Mouse (Mus musculus) ovary, postnatal 36 days (tissue): ENCODE measurements around the gene Sertad2.

Source experiments
- DNase-seq: peaks from one replicate; pipeline ENCODE4 v3.0.0; 2022; ENCODE audit warnings: low spot score, mixed read lengths

The Sertad2 gene

GRCm38 (mm10) chr11:20542739-20543452 lies at the start of gene Sertad2:
TSS of gene Sertad2 (plus strand) at chr11:20543253.
- DNase-seq: peak; percentile 99

- DNase-seq: no peak
Measured at GRCm38 (mm10) chr11:20493922-20494626, 49.0 kb upstream of the Sertad2 start.

GRCm38 (mm10) chr11:20500516-20500915 lies 42.5 kb upstream of the Sertad2 start:
- no peak for DNase-seq

- DNase-seq: no peak
Measured at GRCm38 (mm10) chr11:20501160-20501955, 41.7 kb upstream of the Sertad2 start.

- no peak for DNase-seq
Measured at GRCm38 (mm10) chr11:20513574-20513973, 29.5 kb upstream of the Sertad2 start.

- no peak for DNase-seq
Measured at GRCm38 (mm10) chr11:20514757-20515156, 28.3 kb upstream of the Sertad2 start.

GRCm38 (mm10) chr11:20521321-20521720 lies 21.7 kb upstream of the Sertad2 start:
- no peak for DNase-seq

GRCm38 (mm10) chr11:20522750-20523149 lies 20.3 kb upstream of the Sertad2 start:
- DNase-seq: no peak

- DNase-seq: no peak
Measured at GRCm38 (mm10) chr11:20524435-20524834, 18.6 kb upstream of the Sertad2 start.

- no peak for DNase-seq
Measured at GRCm38 (mm10) chr11:20525909-20526308, 17.1 kb upstream of the Sertad2 start.

GRCm38 (mm10) chr11:20527901-20528300 lies 15.2 kb upstream of the Sertad2 start:
- no peak for DNase-seq

- no peak for DNase-seq
Measured at GRCm38 (mm10) chr11:20531682-20531991, 11.4 kb upstream of the Sertad2 start.

- peak; percentile 54 for DNase-seq
Measured at GRCm38 (mm10) chr11:20531992-20532881, 10.8 kb upstream of the Sertad2 start.

- no peak for DNase-seq
Measured at GRCm38 (mm10) chr11:20533231-20533630, 9.8 kb upstream of the Sertad2 start.

- no peak for DNase-seq
Measured at GRCm38 (mm10) chr11:20537221-20537620, 5.8 kb upstream of the Sertad2 start.

GRCm38 (mm10) chr11:20538496-20538895 lies 4.6 kb upstream of the Sertad2 start:
- DNase-seq: no peak

GRCm38 (mm10) chr11:20541280-20541679 lies 1.8 kb upstream of the Sertad2 start:
- DNase-seq: no peak

- DNase-seq: no peak
Measured at GRCm38 (mm10) chr11:20541995-20542637, 937 bp upstream of the Sertad2 start.

- no peak for DNase-seq
Measured at GRCm38 (mm10) chr11:20543453-20544120, 534 bp downstream of the Sertad2 start.

- no peak for DNase-seq
Measured at GRCm38 (mm10) chr11:20544376-20544775, 1.3 kb downstream of the Sertad2 start.
